Mouse (Mus musculus) cerebellum, postnatal 36 days (tissue): ENCODE measurements at regions not wholly inside any gene's neighbourhood (a gene's known extent, or its start where the extent isn't known, plus 50 kb on each side); places are given as distances from the start of the nearest gene placed in this dataset.
A peak's percentile ranks its signal among the peaks of the same experiment; 100 is the strongest.
"Not testable (repeated sequence)": the region's sequence is repeated elsewhere in the genome, so short reads cannot be mapped to it uniquely, and the experiment has no call there.

ENCODE experiments used
- DNase-seq, 2 experiments: peaks; one replicate each; pipeline ENCODE4 v3.0.0; 2021 to 2022; ENCODE audit warnings: mixed read lengths in 2 of 2

GRCm38 (mm10) chr1:4570730-4571129 is 237.0 kb upstream of the Gm37988 start:
- DNase-seq, result no peak

- peak; percentile 66 to 71 for DNase-seq
Observed at GRCm38 (mm10) chr1:4571299-4572202, 236.1 kb upstream of the Gm37988 start.

- no peak for DNase-seq
Observed at GRCm38 (mm10) chr1:4572311-4572710, 235.4 kb upstream of the Gm37988 start.

GRCm38 (mm10) chr1:4574101-4574500 is 233.6 kb upstream of the Gm37988 start:
- no peak for DNase-seq

GRCm38 (mm10) chr1:4576957-4577356 is 230.7 kb upstream of the Gm37988 start:
- DNase-seq, result no peak

- no peak for DNase-seq
Observed at GRCm38 (mm10) chr1:4582534-4582933, 225.2 kb upstream of the Gm37988 start.

- no peak for DNase-seq
Observed at GRCm38 (mm10) chr1:4597856-4598255, 209.8 kb upstream of the Gm37988 start.

GRCm38 (mm10) chr1:4598425-4598824 is 209.3 kb upstream of the Gm37988 start:
- no peak for DNase-seq

GRCm38 (mm10) chr1:4602386-4602785 is 205.3 kb upstream of the Gm37988 start:
- DNase-seq, result no peak

- DNase-seq, result no peak
Observed at GRCm38 (mm10) chr1:4608824-4609223, 198.9 kb upstream of the Gm37988 start.

- DNase-seq, result no peak
Observed at GRCm38 (mm10) chr1:4613305-4613704, 194.4 kb upstream of the Gm37988 start.

GRCm38 (mm10) chr1:4615286-4615685 is 192.4 kb upstream of the Gm37988 start:
- DNase-seq, result no peak

- DNase-seq, result no peak
Observed at GRCm38 (mm10) chr1:4617479-4617878, 190.2 kb upstream of the Gm37988 start.

- DNase-seq, result no peak
Observed at GRCm38 (mm10) chr1:4622408-4622807, 185.3 kb upstream of the Gm37988 start.

GRCm38 (mm10) chr1:4623268-4623667 is 184.4 kb upstream of the Gm37988 start:
- DNase-seq, result no peak

GRCm38 (mm10) chr1:4653937-4654336 is 153.8 kb upstream of the Gm37988 start:
- no peak for DNase-seq

GRCm38 (mm10) chr1:4655252-4655651 is 152.4 kb upstream of the Gm37988 start:
- no peak for DNase-seq

- DNase-seq, result no peak
Observed at GRCm38 (mm10) chr1:4656883-4657282, 150.8 kb upstream of the Gm37988 start.

- not testable (repeated sequence) for DNase-seq
Observed at GRCm38 (mm10) chr1:4660081-4660480, 147.6 kb upstream of the Gm37988 start.

- DNase-seq, result not testable (repeated sequence)
Observed at GRCm38 (mm10) chr1:4660616-4661015, 147.1 kb upstream of the Gm37988 start.

GRCm38 (mm10) chr1:4661761-4662160 is 145.9 kb upstream of the Gm37988 start:
- DNase-seq, result no peak

- no peak for DNase-seq
Observed at GRCm38 (mm10) chr1:4669732-4670131, 138.0 kb upstream of the Gm37988 start.

GRCm38 (mm10) chr1:4671237-4672019 is 136.3 kb upstream of the Gm37988 start:
- no peak for DNase-seq

GRCm38 (mm10) chr1:4672344-4672743 is 135.3 kb upstream of the Gm37988 start:
- DNase-seq, result no peak
